Mouse (Mus musculus) spleen, adult 12 weeks (tissue): Measurements from ENCODE around the gene Cadm1.

Experiments used
- DNase-seq: peaks from one replicate; pipeline ENCODE4 v3.0.0; 2022; ENCODE audit warnings: low spot score

Cadm1 gene

DNA sequence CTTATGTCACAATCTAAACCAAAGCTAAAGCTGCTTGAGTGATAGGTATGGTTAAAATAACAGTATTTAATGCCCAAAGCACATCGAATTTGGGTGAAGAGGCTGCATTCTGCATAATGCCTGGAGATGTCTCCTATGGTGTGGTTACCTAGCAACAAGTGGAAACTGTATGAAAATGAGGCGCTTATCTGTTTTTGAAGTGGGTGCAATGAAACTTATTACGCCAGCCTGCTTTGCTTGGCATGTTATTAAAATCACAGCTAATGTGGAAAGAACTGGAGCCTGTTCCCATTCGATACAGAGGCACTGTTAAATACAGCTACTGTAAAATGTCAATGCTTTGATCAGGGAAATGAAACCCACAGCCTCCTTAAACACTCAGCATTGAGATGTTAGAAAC, 79.5 kb downstream of the Cadm1 start:
- no peak for DNase-seq

- DNase-seq, result no peak
These were observed 80.3 kb downstream of the Cadm1 start for GRCm38 (mm10) chr9:47610316-47610715.

DNA sequence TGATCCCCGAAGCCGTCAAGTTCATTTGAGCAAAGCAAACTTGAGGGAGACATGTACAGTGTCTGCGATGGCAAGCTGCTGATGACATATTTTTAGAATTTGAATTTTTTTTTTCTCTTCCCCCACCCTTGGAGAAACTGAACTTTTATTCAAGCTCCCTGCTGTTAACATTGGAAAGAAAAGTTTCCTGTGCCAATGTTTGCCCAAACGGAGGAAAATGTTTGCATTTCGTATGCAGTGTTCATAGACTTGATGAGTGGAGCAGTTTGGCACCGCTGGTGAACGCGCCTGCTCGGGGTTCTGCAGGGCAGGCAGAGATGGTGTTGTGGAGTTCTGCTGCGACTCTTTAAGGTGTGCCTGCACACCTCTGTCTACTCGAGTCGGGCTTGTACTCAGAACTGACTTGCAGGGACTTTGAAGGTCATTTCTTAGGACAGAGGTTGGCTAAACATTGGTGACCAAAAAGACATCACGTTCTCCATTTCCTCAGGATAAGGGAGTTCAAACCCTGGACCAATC, 83.0 kb downstream of the Cadm1 start:
- no peak for DNase-seq

- DNase-seq, result no peak
These were observed 85.1 kb downstream of the Cadm1 start for GRCm38 (mm10) chr9:47615049-47615448.

- no peak for DNase-seq
These were observed 86.4 kb downstream of the Cadm1 start for GRCm38 (mm10) chr9:47616391-47616790.

- DNase-seq, result no peak
These were observed 89.6 kb downstream of the Cadm1 start for GRCm38 (mm10) chr9:47619501-47620029.

DNA sequence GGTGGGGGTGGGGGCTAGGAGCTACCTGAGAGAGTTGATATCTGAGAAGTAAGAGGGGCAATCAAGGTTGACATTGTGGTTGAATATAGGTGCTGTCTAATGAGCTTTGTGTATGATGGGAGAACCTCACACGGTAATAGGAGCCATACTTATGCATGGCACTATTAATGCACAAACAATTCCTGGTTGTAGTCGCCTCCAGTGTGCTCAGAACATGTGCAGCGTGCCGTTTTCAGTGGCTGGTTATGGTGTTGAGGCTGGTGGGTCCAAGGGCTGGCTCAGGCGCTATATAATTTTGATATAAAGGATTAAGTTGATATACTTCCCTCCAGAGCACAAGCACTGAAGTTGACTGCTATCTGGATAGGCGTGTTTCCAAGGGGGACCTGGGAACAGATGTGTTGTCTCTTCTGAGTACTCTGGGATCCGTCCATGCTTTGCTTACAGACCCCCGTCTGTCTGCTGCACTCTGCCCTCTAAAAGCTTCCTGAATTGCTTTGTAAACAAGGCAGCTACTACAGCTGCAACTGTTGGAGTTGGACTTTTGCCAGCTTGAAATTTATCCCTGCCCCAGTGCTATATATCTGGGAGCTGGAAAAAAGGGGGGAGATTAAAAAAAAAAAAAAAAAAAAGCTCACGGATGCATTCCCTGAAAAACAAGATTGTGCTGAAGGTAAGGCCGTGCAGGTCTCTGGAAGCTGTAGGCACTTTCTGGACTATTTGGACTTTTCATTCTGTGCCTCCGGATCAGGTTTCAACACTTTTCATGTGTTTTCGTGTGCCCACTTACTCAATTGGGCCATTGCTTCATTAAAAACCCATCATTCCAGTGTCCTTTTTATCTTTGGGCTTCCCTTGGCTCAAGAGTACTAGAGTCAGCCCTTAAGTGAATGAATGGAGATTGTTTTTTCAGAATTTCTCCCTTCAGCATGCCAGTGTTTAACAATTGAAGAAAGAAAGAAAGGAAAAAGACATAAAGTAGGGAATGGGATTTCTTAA, 93.8 kb downstream of the Cadm1 start:
- no peak for DNase-seq

- DNase-seq, result no peak
These were observed 94.9 kb downstream of the Cadm1 start for GRCm38 (mm10) chr9:47624565-47625520.

DNA sequence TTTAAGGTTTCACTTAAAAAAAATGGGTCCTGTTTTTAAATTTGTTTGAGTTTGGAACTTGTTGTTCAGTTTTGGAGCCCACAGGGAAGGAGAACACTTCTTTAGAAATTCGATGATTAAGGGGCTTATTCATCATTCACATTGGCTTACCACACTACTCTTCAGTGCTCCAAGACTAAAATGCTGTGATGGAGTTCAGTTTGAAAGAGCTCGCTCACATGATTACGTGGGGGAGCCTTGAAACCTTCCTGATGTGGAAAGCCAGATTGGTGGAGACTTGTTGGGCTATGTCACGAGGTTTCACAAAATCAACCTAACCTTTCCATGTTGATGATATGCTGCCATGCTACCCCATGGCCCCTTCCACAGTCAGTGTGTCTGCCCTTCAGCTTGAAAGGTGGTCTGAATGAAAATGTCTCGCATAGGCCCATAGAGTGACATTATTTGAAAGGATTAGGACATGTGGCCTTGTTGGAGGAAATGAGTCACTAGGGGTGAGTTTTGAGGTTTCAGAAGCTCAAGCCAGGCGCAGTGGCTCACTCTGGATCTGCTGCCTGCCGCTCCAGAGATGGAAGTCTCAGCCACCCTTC, 95.7 kb downstream of the Cadm1 start:
- no peak for DNase-seq

- no peak for DNase-seq
These were observed 98.0 kb downstream of the Cadm1 start for GRCm38 (mm10) chr9:47627966-47628365.

DNA sequence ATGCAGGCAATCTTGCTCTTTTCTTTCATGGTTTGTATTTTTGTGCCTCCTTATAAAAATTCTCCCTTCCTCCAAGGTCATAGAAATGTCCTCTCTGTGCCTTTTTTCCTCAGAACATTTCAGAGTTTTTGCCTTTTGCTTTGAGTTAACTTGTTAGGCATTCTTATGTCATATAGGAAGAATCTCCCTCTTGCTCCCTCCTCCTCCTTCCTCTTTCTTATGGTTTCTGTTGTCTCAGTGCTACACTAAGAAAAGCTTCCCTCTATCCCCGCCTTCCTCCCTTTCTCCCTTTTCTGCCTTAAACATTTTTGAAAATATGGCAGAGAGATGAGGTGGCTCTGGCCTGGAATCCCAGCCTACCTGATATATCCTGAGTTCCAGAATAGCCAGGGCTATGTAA, 98.6 kb downstream of the Cadm1 start:
- DNase-seq, result no peak

DNA sequence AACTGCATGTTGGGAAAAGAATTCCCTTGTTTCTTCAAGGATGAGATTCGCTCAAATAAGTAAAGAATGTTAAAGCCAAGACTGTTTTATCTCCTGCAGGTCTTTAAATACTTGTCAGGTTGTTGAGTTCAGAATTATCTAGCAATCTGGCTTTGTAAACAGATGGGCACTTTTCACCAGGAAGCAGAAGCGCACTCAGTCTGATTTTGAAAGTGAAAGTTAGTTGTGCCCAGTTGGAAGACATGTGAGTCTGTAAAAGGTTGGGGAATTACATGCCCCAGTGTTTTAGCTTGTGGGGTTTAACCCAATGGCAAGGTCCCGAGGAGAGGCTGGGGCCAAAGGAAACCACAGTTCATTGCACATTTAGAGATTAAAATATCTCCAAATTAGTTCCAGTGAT, 104.7 kb downstream of the Cadm1 start:
- no peak for DNase-seq

DNA sequence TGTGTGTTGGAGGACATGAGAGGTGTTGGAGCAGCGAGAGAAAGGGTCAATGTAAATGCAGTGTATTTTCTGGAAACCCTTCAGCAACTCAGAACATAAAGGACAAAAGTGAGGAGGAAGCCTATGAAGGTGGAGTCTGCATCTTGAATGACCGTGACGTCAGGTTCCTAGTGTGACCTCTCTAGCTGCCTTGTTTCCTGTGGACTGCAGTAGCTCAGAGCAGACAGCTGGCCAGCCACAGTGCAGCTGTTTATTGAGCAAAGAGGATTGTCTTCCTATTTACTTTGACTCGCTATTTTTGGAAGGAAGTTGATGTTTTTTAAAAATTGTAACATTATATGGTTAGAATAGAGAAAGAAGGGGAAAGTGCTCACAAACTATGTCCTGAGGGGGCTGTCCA, 112.7 kb downstream of the Cadm1 start:
- DNase-seq, result no peak

GRCm38 (mm10) chr9:47645056-47645455, 115.1 kb downstream of the Cadm1 start:
- no peak for DNase-seq

GRCm38 (mm10) chr9:47651431-47651830, 121.5 kb downstream of the Cadm1 start:
- DNase-seq, result no peak

GRCm38 (mm10) chr9:47652203-47652602, 122.2 kb downstream of the Cadm1 start:
- DNase-seq, result no peak

- DNase-seq, result no peak
These were observed 123.0 kb downstream of the Cadm1 start for GRCm38 (mm10) chr9:47652936-47653335.

DNA sequence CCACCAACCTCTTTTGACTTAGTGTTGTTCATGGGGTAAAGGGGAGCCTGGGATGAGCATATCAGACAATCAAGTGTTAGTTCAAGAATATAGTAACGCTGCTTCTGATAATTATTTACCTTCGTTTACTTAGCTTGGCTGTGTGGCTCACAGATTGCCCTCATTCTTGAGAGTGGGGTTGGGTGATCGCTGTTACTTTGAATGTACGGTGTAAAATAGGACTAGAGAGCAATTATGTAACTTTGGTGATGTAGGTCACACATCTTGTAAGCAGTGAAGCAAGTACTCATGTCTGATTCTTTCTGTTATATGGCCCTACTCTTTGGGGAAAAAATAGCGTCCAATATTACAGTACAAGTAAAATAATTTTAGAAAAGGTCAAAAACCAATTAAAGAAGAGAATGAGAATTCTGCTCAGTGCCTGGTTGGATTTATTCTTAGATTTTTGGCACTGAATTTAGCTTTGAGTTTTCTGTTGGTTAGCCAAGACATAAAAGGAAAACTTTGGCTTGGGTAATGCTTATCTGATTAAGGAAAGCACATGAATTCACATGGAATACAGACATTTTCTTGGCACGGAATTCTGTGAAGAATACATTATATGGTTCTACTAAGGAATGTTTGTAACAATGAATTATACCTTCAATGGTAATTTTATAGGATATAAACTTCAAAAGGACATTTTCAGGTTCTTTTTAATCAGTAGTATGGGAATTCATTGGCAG, 129.6 kb downstream of the Cadm1 start:
- DNase-seq, result no peak

DNA sequence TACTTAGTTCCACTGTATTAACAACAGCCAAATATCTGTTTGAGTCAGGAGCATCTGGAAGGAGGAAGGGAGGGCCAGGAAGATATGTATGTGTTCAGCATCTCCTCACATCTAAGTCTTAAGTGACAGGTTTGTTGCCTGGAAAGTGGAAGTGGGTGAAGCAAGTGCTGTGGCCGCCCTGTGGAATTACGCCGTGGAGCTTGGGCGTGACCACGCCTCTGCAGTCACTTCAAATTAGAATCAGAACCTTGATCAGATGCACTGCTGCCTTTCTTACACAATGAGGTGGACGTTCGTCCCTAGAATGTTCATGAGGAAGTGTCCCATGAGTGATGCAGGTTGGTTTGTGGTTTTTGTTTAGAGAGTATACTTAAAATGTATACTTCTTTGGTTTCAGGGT, 131.6 kb downstream of the Cadm1 start:
- DNase-seq, result no peak

DNA sequence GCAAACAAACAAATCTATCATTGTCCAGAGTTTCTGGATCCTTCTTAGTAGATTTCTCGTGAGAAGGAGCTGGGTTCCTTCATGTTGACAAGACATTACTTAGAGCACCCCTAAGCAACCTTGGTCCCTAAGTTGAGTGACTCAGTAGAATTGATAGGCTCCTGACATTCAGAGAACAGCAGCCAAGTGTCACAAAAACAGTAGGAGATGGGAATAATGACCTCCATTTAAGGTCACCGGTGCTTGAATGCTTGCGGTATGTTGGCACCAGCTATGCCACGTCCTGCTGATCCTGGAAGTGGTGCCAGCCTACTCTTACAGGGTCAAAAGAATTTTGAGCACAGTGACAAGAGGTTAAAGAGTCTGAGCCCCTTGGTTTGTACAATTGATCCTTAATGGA, 139.2 kb downstream of the Cadm1 start:
- no peak for DNase-seq

GRCm38 (mm10) chr9:47671617-47672016, 141.6 kb downstream of the Cadm1 start:
- no peak for DNase-seq
